Mouse (Mus musculus): ENCODE measurements around the gene Aamp. TPM values are rescaled to one million over a fixed set of nuclear protein-coding genes. Genes with fewer than 3 reads are reported as not detected.
A peak's percentile ranks its signal among the peaks of the same experiment; 100 is the strongest.

Aamp gene
- polyA plus RNA-seq, 1 experiment = not detected

DNA sequence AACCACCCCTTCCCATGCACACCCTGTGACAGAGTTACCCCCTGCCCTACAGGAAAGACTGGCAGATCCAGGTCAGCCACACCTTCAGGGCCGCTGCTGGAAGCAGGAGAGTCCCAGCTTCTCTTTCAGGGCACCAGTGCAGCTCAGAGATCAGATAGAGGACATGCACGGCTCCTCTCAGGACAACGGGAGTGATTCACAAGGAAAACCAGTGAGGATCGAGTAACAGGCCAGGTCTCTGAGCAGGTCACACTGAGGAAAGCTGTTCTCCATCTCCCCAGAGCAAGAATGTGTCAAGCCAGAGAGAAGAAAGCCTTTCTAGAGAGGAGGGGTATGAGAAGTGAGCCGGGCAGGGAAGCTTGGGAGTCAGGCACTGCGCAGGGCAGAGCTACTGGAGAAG, 11.9 kb upstream of the Aamp start:
- WGBS = 53% methylated on average over 6 of the region's 6 CpGs
- H3K4me3 ChIP-seq (ENCODE audit: insufficient read depth, low read depth, low read length) = no peak overlapping the region
- TF ChIP-seq CTCF (IDR thresholded peaks at IDR 0.05; ENCODE audit: insufficient read depth, low read depth, low read length) (no peak), POLR2A (IDR thresholded peaks at IDR 0.05; ENCODE audit: insufficient read depth, low read depth, low read length) (no peak)

DNA sequence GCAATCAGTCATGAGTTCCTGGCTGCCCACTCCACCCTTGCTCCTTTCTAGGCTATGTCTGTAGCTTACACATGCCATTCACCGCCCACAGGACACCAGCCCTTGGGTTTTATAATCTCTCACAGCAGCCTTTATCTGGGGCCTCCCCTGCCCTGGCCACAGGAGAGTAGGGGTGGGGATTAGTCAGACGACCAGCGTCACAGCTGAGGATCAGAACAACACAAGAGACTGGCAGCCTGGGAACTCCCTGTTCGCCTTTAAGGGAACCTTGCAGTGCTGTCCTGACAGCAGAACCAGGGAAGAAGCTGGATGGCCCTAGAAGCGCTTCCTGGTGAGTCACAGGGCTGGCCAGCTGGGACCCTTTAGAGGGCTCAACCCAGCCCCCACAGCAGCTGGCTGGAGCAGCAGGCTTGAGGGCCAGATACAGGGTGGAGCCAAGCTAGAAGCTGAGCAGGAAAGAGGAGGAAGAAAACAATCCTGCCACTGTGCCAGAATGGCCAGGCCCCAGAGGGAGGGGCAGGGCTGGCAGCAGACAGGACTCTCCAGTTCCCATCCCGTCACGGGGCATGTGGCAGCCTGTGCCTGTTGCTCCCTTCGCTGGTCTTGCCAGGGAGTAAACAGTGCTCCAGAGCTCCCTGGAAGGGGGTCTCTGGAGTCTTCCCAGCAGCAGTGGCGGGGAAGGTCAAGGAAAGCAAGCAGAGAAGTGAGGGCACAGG, 11.1 kb upstream of the Aamp start:
- no peak overlapping the region for H3K4me3 ChIP-seq (ENCODE audit: insufficient read depth, low read depth, low read length)
- H3K4me1 ChIP-seq (ENCODE audit: control insufficient read depth, insufficient read depth, low read length) = peaks cover 51% of the 10 kb centered on the region
- 26% methylated on average over 9 of the region's 9 CpGs for WGBS
- H3K27ac ChIP-seq (ENCODE audit: insufficient read depth, low read depth, low read length) = peak overlapping the region; percentile 74
- TF ChIP-seq CTCF (IDR thresholded peaks at IDR 0.05; ENCODE audit: insufficient read depth, low read depth, low read length) (no peak), POLR2A (IDR thresholded peaks at IDR 0.05; ENCODE audit: insufficient read depth, low read depth, low read length) (no peak)

More for the DNA sequence above, 11.9 kb upstream of the Aamp start:
- H3K27ac ChIP-seq (ENCODE audit: insufficient read depth, low read depth, low read length) = peak overlapping the region; percentile 74
- H3K4me1 ChIP-seq (ENCODE audit: control insufficient read depth, insufficient read depth, low read length) = peaks cover 50% of the 10 kb centered on the region

DNA sequence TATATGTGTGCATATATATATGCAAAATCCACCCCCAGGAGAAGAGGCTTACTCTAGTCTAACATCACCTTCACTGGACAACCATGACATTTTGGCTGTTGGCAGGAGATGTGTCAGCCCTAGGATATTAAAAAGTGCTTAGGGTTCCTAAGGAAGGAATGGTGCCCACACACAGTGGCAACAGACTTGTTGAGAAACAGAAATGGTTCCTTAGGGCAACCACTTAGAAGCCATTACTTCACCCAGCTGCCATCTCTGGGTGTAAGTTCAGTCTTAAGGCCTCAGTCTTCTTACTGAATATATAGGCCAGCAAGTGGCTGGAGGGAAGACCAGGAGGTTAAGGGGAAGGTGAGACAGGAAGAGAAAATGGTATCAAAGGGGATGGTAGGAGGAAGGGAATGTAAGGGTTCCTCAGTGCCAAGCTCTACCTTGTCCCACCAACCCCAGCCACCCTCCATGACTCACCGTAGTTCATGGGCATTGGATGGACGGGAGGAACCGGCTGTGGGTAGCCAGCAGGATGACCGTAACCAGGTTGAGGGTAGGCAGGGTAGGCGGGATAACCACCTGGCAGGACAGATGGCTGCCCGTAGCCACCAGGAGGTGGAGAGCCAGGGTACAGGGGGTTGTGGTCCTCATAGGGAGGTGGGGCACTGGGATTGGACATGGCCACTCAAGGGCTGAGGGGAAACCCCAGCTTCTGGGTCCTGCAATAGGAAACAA, 10.4 kb upstream of the Aamp start:
- TF ChIP-seq CTCF (IDR thresholded peaks at IDR 0.05; ENCODE audit: insufficient read depth, low read depth, low read length) = no peak
- TF ChIP-seq POLR2A (IDR thresholded peaks at IDR 0.05; ENCODE audit: insufficient read depth, low read depth, low read length) = no peak
- H3K4me1 ChIP-seq (ENCODE audit: control insufficient read depth, insufficient read depth, low read length) = peaks cover 57% of the 10 kb centered on the region
- peak overlapping the region; percentile 74 for H3K27ac ChIP-seq (ENCODE audit: insufficient read depth, low read depth, low read length)
- 94% methylated on average over 6 of the region's 6 CpGs for WGBS
- no peak overlapping the region for H3K4me3 ChIP-seq (ENCODE audit: insufficient read depth, low read depth, low read length)

DNA sequence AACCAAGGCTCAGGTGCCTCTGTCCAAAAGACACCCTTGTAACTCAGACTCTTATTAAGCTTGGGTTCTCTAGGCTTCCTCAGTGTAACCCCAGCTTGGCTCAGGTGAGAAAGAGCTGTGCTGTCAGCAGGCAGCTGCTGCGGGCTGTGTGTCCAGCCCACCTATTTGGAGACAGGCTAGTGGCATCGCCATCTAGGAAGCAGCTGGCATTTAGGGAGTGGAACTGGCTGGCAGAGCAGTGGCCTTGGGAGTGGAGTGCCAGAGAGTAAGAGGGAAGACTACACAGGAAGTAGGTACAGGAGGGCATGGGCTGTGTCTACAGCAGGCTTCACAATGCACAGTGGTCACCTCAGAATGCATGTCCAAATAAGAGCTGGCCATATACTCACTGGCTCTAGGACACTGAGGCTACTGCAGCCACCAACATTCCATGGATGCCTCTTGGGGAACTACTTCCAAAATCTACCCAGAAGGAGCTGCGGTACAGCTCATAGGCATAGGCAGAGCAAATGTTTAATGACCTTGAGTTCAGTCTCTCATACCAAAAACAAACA, 9.6 kb upstream of the Aamp start:
- Histone ChIP-seq H3K4me1 (ENCODE audit: control insufficient read depth, insufficient read depth, low read length) (peaks cover 56% of the 10 kb centered on the region), H3K4me3 (ENCODE audit: insufficient read depth, low read depth, low read length) (no peak overlapping the region), H3K27ac (ENCODE audit: insufficient read depth, low read depth, low read length) (no peak overlapping the region)
- 90% methylated on average over 3 of the region's 3 CpGs for WGBS
- TF ChIP-seq POLR2A (IDR thresholded peaks at IDR 0.05; ENCODE audit: insufficient read depth, low read depth, low read length) = no peak
- TF ChIP-seq CTCF (IDR thresholded peaks at IDR 0.05; ENCODE audit: insufficient read depth, low read depth, low read length) = no peak

DNA sequence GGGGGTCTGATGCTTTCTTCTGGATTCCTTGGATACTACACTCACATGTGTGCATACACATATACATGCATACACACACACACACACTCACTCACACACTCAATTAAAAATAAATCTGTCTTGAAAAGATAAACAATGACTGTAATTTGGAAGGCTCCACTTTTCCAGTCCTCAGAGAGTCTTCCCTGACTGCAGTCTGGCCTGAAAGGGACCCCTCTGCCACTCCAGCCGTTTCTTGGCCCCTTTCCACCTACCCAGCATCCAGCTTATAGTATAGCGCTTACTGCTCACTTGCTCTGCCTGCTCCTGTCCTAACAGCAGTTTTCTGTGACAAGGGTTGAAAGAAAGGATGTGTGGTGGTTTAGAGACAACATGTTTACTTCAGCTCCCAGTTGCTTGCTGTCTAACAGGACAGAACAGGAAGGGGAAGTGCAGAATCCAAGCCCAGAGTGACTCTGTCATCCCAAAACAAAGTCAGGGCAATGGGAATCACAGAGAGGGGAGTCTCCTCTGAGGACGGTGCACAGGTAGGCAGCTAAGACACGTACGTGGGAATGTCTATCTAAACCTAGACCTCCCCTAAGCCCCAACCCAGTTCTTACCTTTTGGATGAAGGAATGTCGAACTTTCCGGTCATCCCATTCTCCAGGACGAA, 8.9 kb upstream of the Aamp start:
- peaks cover 53% of the 10 kb centered on the region for H3K4me1 ChIP-seq (ENCODE audit: control insufficient read depth, insufficient read depth, low read length)
- H3K4me3 ChIP-seq (ENCODE audit: insufficient read depth, low read depth, low read length) = no peak overlapping the region
- TF ChIP-seq POLR2A (IDR thresholded peaks at IDR 0.05; ENCODE audit: insufficient read depth, low read depth, low read length) (no peak), CTCF (IDR thresholded peaks at IDR 0.05; ENCODE audit: insufficient read depth, low read depth, low read length) (no peak)
- H3K27ac ChIP-seq (ENCODE audit: insufficient read depth, low read depth, low read length) = no peak overlapping the region
- 80% methylated on average over 8 of the region's 8 CpGs for WGBS

DNA sequence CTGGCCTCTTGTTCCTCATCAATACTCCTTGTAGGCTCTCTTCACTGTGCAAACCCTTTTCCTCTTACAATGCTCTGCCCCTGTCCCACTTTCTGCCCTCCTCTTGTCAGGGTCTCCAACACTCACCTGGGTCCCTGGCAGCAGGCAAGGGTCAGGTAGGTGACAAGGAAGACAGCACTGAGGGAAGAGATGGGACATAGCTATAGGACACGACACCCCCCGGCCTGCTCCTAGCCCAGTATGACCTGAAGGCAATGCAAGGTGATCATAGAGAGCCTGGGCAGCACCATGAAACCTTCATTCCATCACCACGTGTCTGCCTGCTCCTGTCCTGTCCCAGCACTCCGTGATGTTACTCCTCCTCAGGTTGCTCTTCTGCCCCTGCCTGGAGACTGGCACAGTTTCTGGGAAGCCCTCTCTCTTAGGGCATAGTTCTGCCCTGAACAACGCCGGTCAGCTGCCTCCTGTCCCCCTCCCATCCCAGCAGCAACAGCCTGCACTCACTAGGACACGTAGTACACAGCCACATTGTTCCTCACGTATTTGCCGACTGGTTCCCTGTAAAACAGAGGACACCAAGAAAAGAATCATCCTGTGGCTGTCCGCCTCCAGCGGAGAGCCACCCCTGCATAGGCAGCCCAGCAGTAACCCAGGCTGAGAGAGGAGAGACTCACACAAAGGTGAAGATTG, 7.9 kb upstream of the Aamp start:
- peaks cover 50% of the 10 kb centered on the region for H3K4me1 ChIP-seq (ENCODE audit: control insufficient read depth, insufficient read depth, low read length)
- 54% methylated on average over 11 of the region's 11 CpGs for WGBS
- H3K4me3 ChIP-seq (ENCODE audit: insufficient read depth, low read depth, low read length) = no peak overlapping the region
- TF ChIP-seq POLR2A (IDR thresholded peaks at IDR 0.05; ENCODE audit: insufficient read depth, low read depth, low read length) = no peak
- no peak for TF ChIP-seq CTCF (IDR thresholded peaks at IDR 0.05; ENCODE audit: insufficient read depth, low read depth, low read length)
- peak overlapping the region; percentile 27 for H3K27ac ChIP-seq (ENCODE audit: insufficient read depth, low read depth, low read length)

DNA sequence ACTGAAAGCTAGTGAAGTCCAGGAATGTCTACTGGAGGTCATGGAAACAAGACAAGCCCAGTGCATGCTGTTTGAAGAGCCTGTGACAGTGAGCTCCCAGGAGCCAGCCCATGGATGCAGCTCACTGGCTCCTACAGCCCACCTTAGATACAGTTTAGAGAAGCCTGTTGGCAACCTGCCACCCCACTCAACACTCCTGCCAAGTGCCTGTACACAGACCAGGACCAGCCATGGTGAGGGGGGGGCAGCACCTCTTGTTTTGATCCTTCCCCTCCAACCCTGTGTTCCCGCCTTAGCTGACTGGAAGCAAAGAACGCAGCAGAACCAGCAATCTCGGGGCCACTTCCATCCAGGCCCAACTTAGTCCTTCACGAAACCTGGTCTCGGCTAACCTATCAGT, 5.6 kb upstream of the Aamp start:
- no peak for TF ChIP-seq CTCF (IDR thresholded peaks at IDR 0.05; ENCODE audit: insufficient read depth, low read depth, low read length)
- no peak for TF ChIP-seq POLR2A (IDR thresholded peaks at IDR 0.05; ENCODE audit: insufficient read depth, low read depth, low read length)
- Histone ChIP-seq H3K4me1 (ENCODE audit: control insufficient read depth, insufficient read depth, low read length) (peaks cover 35% of the 10 kb centered on the region), H3K4me3 (ENCODE audit: insufficient read depth, low read depth, low read length) (no peak overlapping the region), H3K27ac (ENCODE audit: insufficient read depth, low read depth, low read length) (no peak overlapping the region)
- WGBS = 67% methylated on average over 5 of the region's 5 CpGs

DNA sequence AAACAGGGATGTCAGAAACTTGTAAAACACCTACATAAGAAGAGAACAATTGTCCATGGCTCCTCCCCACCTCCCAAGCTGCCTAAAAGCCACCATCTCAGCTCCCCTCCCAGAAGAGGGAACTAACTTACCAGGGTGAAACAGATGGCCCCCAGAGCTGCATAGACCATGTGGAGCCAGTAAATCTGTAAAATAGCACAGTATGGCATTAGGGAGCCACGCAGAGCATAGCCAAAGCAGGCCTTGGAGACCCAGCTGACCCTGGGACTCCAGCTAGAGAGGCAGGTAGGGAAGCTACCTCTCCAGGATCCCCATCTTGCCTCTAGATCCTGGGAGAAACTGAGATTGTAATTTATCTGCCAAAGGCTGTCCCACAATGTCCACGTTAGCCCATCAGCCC, 5.2 kb upstream of the Aamp start:
- TF ChIP-seq POLR2A (IDR thresholded peaks at IDR 0.05; ENCODE audit: insufficient read depth, low read depth, low read length) (no peak), CTCF (IDR thresholded peaks at IDR 0.05; ENCODE audit: insufficient read depth, low read depth, low read length) (no peak)
- peaks cover 32% of the 10 kb centered on the region for H3K4me1 ChIP-seq (ENCODE audit: control insufficient read depth, insufficient read depth, low read length)
- no peak overlapping the region for H3K4me3 ChIP-seq (ENCODE audit: insufficient read depth, low read depth, low read length)
- WGBS = 72% methylated on average over 2 of the region's 2 CpGs
- H3K27ac ChIP-seq (ENCODE audit: insufficient read depth, low read depth, low read length) = no peak overlapping the region
